Mouse (Mus musculus) intestine, postnatal 0 days (tissue): Measurements from ENCODE around the gene Gm28919. TPM values are rescaled to one million over a fixed set of nuclear protein-coding genes. Genes with fewer than 3 reads are reported as not detected.
"Not testable (repeated sequence)": the region's sequence is repeated elsewhere in the genome, so short reads cannot be mapped to it uniquely, and the experiment has no call there.

Experiments used
- ATAC-seq: fragments of 200-750 bp; cut with Nextera tagmentation; 2 replicates; pipeline ENCODE4 v1.8.0; 2017; ENCODE audit warnings: mild to moderate bottlenecking, moderate TSS enrichment, moderate library complexity
- H3K27ac ChIP-seq: fragments of 300-500 bp; sonication (generic); 2 replicates; pipeline ENCODE4 v1.5.1; 2014; ENCODE audit warnings: mild to moderate bottlenecking, low read depth, low read length, moderate library complexity
- H3K27me3 ChIP-seq: fragments of 300-500 bp; sonication (generic); replicated peaks from 2 replicates; pipeline ENCODE4 v1.6.1; 2014; ENCODE audit warnings: low read length, mixed read lengths; ENCODE audit not compliant: control insufficient read depth, insufficient read depth
- H3K36me3 ChIP-seq: fragments of 300-500 bp; sonication (generic); 2 replicates; pipeline ENCODE4 v1.6.1; 2014; ENCODE audit warnings: mild to moderate bottlenecking, moderate library complexity; ENCODE audit not compliant: control insufficient read depth, insufficient read depth
- H3K4me1 ChIP-seq: fragments of 300-500 bp; sonication (generic); replicated peaks from 2 replicates; pipeline ENCODE4 v1.6.1; 2014; ENCODE audit warnings: antibody characterized with exemption, low read length, mixed read lengths; ENCODE audit not compliant: control insufficient read depth, insufficient read depth
- H3K4me2 ChIP-seq: fragments of 300-500 bp; sonication (generic); replicated peaks from 2 replicates; pipeline ENCODE4 v1.6.1; 2014; ENCODE audit warnings: low read depth, mild to moderate bottlenecking, moderate library complexity
- H3K4me3 ChIP-seq: fragments of 300-500 bp; sonication (generic); 2 replicates; pipeline ENCODE4 v1.5.1; 2014; ENCODE audit warnings: low read depth, low read length
- H3K9ac ChIP-seq: fragments of 300-500 bp; sonication (generic); 2 replicates; pipeline ENCODE4 v1.6.1; 2014; ENCODE audit warnings: mild to moderate bottlenecking, low read depth, low read length
- H3K9me3 ChIP-seq: fragments of 300-500 bp; sonication (generic); 2 replicates; pipeline ENCODE4 v1.6.1; 2016; ENCODE audit warnings: mixed run types; ENCODE audit not compliant: control insufficient read depth
- WGBS: fragments of 180-500 bp; shearing (Covaris S2); extraction: QIAGEN DNeasy Blood & Tissue Kit; methylation state at CpG from one replicate; pipeline ENCODE4 v1.1.7; 2014; 5-methylcytosine and 5-hydroxymethylcytosine counted together
- polyA plus RNA-seq: library from polyadenylated mRNA; unstranded; fragments of >200 nt; fragmentation: Nextera tagmentation; extraction: Ambion mirVana; gene quantifications from 2 replicates; pipeline ENCODE4 v1.2.1, GENCODE M21; 2015

The Gm28919 gene
- not detected in 2 replicates for polyA plus RNA-seq

DNA sequence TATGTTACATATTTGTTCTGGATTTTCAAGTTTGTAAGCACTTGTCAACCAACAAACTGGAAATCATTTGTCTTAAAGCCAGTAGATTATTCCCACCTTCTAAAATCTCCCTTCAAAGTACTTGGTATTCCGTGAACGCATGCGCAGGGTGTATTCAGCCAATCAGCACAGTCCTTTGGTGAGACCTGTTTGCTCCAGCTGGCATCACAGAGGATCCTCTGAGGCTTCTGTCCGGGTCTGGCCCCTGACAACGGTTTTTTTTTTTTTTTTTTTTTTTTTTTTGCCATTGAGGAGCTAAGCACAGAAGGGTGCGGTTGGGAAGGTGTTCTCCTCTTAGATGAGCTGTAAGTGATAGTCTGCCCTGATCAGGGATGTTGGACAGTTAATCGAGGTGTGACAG, at the start of gene Gm28919:
Gene Gm28919, plus strand, starts transcription at position 301 of the 400 bp plus-strand sequence.
- no CpG with 5 or more reads among the region's 7 CpGs for WGBS
- H3K4me2 ChIP-seq, H3K27me3 ChIP-seq, H3K4me3 ChIP-seq, H3K9me3 ChIP-seq, H3K36me3 ChIP-seq, H3K4me1 ChIP-seq, H3K9ac ChIP-seq, H3K27ac ChIP-seq, ATAC-seq: not testable (repeated sequence)

Other genes starting within 250 kb of the Gm28919 start
- gene Gm21719, start 99.3 kb downstream of the Gm28919 start, polyA plus RNA-seq = not detected in 2 replicates